Mouse (Mus musculus): Measurements from ENCODE around the gene Il5ra. TPM values are rescaled to one million over a fixed set of nuclear protein-coding genes. Genes with fewer than 3 reads are reported as not detected.

The Il5ra gene
- not detected for polyA plus RNA-seq (2017; shearing (Covaris generic))

DNA sequence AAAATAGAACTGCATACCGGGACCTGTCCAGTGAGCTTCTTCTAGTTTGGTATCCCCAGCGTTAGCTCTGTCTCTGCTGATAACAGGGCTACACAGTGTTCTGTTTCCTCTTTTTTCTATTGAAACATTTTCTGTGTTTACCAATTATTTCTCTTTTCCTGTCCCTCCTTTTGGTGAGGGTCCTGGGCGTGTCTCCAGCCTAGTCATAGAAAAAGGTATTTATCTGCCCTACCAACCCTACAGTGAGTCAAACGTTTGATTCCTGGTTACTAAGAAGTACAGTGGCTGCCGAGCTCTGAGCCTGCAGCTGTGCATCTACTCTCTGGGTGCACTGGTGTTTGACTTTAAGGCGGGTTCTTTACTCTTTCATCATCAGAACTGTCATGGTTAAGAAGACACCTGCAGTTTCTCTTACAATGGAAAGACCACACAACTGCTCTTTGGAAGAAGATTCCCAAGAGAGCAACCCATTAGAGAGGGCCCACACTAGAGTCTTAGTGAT is at the start of gene Il5ra:
Gene Il5ra, minus strand, starts transcription at position 151 of the 502 bp plus-strand sequence.

DNA sequence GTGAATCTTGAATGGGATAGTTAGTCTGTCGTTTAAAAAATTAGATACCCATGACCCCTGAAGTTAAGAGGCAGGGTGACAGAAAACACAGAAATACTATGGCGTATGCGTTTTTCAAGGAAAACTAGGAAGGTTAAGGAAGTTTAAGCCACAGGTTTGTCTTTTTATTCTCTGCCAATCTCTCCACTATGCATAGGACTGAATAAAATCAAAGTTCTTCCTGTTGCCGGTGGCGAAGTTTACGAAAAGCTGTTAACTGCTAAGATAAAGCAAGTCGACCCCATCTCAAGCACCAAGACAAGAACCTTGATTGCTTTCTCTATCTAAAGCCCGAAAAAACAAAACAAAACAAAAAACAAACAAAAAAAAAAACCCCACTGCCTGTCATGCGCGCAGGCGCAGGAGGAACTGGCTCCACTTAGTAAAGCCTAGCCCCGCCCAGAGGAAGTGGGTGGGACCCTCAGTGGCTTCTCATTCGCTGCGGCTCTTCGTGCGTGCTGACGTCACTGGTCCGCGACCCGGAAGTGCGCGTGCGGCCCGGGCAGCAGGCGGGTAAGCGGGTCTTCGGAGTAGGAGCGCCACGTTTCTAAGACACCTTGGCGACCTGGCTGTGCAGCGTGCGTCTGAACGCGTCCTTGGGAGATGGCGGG is 19.9 kb upstream of the Il5ra start, which contains the start of gene Trnt1:
Gene Trnt1, plus strand, starts transcription at position 481 of the 650 bp plus-strand sequence.

Other genes starting within 250 kb of the Il5ra start
- 91.9 TPM for gene Trnt1, start 20.1 kb upstream of the Il5ra start, polyA plus RNA-seq (2017; shearing (Covaris generic))
- 166 TPM for gene Crbn, start 51.0 kb upstream of the Il5ra start, polyA plus RNA-seq (2017; shearing (Covaris generic))